Mouse (Mus musculus): ENCODE results near the gene Fcer2a.

The Fcer2a gene

GRCm38 (mm10) chr8:3694121-3694520 is at the start of gene Fcer2a:
Gene Fcer2a, minus strand, starts transcription at chr8:3694175.
- ATAC-seq (ENCODE audit: insufficient number of reproducible peaks, low FRiP score, low TSS enrichment), result no peak

GRCm38 (mm10) chr8:3736947-3737346 is 43.0 kb upstream of the Fcer2a start:
- no peak for ATAC-seq (ENCODE audit: insufficient number of reproducible peaks, low FRiP score, low TSS enrichment)

DNA sequence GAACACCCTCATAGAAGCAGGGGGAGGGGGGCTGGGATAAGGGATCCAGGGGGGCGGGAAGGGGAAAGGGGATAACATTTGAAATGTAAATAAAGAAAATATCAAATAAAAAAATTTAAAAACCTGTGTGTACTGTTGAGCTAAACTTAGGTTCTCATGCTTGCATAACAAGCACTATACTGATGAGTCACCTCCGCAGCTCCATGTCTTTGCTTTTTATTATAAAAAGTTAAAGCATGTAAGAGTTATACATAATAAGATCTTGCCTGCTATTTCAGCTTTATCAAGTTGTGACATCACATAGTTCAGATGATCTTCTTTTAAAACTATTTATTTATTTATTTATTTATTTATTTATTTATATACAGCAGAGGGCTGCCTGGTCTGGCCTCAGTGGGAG is 41.6 kb upstream of the Fcer2a start:
- ATAC-seq (ENCODE audit: insufficient number of reproducible peaks, low FRiP score, low TSS enrichment), result no peak

GRCm38 (mm10) chr8:3734084-3734483 is 40.1 kb upstream of the Fcer2a start:
- ATAC-seq (ENCODE audit: insufficient number of reproducible peaks, low FRiP score, low TSS enrichment), result no peak

GRCm38 (mm10) chr8:3721041-3721440 is 27.1 kb upstream of the Fcer2a start:
- no peak for ATAC-seq (ENCODE audit: insufficient number of reproducible peaks, low FRiP score, low TSS enrichment)

GRCm38 (mm10) chr8:3720551-3720950 is 26.6 kb upstream of the Fcer2a start, which contains the start of gene Clec4g:
Gene Clec4g, minus strand, starts transcription at chr8:3720651.
- ATAC-seq (ENCODE audit: insufficient number of reproducible peaks, low FRiP score, low TSS enrichment), result no peak

DNA sequence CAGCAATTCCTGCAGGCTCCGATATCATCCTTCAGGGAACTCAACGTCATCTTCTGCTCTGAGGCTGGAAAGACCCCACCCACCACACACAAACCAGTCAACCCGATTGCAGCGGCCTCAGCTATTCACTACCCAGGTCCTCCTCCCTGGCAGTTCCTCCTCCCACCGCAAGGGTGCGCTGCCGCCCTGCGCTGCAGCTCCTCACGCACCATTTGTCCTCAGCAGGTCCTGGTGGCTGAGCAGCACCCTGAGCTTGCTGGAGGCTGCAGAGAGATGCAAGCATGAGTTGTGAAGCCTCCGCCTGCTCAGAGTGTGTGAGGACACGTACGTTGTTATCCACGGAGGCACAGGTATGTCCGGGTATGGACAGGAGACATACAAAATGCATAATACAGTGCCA is 24.6 kb upstream of the Fcer2a start:
- ATAC-seq (ENCODE audit: insufficient number of reproducible peaks, low FRiP score, low TSS enrichment), result peak; percentile 64

DNA sequence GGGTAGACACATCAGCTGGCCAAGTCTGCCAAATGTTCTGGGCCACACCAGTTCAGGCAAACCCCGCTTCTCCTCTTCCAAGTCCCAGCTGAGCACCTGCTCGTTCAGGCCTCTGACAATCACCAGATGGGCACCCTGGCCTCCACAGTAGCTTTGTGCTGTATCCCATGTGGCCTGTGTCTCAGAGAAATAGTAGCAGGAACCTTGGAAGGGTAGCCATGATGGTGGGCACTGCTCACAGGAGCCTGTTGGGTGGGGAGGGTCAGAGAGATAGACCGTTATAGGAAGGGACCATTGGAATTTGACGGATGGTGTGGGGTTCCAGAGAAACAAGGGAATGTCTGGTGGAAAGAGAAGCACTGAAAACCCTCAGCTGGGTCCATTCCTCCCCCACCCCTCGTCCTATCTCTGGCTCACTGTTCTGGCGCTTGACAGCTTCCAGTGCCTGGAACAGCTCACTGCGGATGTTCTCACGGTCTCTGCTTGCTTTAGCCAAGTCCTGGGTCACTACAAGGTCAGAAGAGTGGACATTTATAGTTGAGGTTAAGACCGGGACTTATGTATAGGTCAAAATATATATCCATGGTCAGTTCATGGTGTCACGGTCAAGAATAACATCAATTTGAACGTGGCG is 23.5 kb upstream of the Fcer2a start:
- ATAC-seq (ENCODE audit: insufficient number of reproducible peaks, low FRiP score, low TSS enrichment), result no peak

DNA sequence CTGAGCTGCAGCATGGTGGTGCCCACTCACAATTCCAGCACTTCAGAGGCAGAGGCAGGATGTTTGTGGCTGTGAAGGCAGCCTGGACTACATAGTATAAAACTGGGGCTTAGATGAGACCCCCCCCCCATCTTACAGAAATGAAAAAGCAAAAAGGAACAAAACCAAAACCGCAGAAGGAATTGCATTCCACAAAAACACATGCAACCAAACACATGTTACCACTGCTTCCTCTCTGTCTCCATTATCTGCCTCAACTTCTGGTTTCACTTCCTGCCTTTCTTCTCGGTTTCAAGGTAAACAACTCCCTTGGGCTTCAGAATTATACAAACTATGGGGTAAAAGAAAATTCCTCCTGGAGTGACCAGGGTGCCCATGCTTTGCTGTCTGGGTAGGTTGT is 17.7 kb upstream of the Fcer2a start:
- no peak for ATAC-seq (ENCODE audit: insufficient number of reproducible peaks, low FRiP score, low TSS enrichment)

GRCm38 (mm10) chr8:3710312-3710711 is 16.3 kb upstream of the Fcer2a start:
- ATAC-seq (ENCODE audit: insufficient number of reproducible peaks, low FRiP score, low TSS enrichment), result no peak

DNA sequence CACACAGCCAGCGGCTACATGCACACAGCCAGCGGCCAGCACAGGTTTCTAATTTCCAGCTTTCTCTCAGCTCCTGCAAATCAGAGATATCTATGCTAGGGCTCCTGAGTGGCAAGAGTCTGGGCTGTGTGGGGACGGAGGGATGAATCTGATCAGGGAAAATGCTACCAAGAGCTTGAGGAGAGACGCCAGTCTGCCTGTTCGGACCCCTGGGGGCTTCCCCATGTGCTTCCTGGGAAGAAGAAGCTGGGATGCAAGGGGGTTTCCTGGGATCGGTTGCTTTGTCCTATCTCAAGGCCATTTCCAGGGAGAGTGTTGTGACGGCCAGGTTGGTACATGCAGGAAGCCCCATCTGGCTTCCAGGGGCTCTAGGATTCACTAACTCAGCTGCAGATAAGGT is 13.6 kb upstream of the Fcer2a start:
- no peak for ATAC-seq (ENCODE audit: insufficient number of reproducible peaks, low FRiP score, low TSS enrichment)

- no peak for ATAC-seq (ENCODE audit: insufficient number of reproducible peaks, low FRiP score, low TSS enrichment)
Measured at GRCm38 (mm10) chr8:3705711-3706110, 11.7 kb upstream of the Fcer2a start.

DNA sequence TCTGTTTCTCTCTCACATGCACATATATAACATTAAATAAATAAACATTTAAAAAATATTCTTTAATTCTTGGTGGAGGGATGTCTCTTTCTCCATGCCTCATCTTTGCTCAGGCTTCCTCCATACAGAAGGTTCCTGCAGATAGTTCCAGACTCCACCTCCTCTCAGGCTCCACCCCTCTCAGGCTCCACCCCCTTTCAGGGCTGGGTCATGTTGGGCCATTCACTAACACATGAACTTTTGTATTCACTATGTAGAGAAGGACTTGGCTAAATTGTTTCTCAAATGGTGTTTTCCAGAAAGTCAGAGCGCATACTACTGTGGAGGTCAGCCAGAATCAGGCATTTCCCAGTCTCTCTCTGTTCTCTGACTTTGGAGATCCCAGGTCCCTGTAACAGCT is 7.5 kb upstream of the Fcer2a start:
- ATAC-seq (ENCODE audit: insufficient number of reproducible peaks, low FRiP score, low TSS enrichment), result no peak

- ATAC-seq (ENCODE audit: insufficient number of reproducible peaks, low FRiP score, low TSS enrichment), result no peak
Measured at GRCm38 (mm10) chr8:3690774-3691173, 3.2 kb downstream of the Fcer2a start.

DNA sequence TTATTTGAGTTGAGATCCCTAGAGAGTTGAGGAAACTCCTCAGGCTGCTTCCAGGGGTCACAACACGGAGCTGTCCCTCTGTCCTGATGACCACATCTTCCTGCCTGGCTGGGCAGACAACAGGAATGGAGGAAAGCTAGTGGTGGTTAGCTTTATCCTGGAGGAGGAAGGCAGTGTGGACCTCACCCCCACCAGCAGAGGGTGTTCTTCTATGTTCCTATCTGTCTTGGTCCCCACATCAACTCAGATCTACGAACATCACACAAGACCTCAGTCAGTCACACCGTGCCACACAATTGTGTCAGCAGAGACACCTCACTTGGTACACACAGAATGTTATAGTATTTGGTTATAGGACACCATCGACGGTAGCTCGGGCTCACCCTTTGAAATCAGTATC is 6.4 kb downstream of the Fcer2a start:
- ATAC-seq (ENCODE audit: insufficient number of reproducible peaks, low FRiP score, low TSS enrichment), result no peak

- no peak for ATAC-seq (ENCODE audit: insufficient number of reproducible peaks, low FRiP score, low TSS enrichment)
Measured at GRCm38 (mm10) chr8:3685422-3685821, 8.6 kb downstream of the Fcer2a start.

DNA sequence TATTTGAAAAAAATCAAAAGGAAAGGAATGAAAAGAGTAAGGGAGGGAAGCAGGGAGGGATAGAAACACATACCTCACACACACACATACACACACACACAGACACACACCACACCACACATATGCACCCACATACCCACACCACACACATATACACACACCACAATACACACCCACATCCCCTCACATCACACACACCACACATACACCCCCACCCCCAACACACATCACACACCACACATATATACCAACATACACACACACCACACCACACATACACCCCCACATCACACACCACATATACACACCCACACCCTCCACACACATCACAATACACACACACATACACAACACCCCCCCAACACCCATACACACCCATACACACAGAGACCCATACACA is 9.4 kb downstream of the Fcer2a start:
- no peak for ATAC-seq (ENCODE audit: insufficient number of reproducible peaks, low FRiP score, low TSS enrichment)

DNA sequence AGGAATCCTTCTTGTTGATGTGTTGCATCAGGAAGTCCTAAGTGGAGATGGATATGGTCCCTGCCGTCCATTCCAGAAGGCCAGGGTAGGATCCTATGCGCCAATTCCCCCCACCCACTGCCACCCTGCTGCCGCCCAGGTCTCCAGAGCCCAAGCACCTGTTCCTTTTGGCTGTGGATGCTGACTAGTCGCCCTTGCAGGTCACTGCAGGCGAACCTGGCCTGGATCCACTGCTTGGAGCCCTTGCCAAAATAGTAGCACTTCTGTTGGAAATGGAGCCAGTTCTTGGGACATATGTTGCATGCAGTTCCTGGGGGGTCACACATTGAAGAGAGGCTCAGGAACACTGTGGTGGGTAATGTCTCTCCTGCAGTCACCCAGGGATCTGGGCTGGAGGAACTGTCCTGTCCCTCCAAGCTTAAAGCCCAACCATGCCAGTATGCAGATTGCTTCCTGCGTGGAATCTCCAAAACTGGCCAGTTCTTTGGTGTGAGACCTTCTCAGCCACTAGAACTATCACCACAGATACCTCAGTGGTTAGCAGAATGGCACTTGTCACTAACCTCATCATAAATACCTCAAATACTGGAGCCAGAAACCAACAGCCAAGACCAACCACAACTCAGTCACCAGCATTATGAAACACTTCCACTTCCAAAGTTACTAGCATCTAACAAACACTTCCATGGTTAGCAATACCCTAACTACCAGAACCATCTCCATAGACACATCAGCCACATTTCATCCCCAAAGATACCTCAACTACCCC is 10.4 kb downstream of the Fcer2a start:
- ATAC-seq (ENCODE audit: insufficient number of reproducible peaks, low FRiP score, low TSS enrichment), result peak; percentile 67

DNA sequence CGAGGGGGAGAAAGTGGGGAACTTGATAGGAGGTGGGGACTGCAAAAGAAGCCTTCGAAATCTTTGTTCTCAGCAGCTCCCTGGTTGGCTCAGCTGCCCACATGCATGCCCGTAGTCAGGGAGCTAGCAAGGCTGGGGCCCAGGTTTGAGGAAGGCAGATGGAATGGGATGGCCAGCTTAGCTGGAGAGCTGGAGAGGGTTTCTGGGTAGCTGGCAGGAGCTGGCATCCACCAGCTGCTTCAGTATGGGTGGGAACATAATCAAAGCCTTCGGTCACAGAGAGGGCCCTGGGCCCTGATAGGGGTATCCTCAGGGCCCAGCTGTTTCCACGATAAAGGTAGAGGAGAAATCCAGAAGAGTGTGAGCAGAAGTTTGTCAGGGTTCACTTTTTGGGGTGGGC is 11.5 kb downstream of the Fcer2a start:
- ATAC-seq (ENCODE audit: insufficient number of reproducible peaks, low FRiP score, low TSS enrichment), result no peak

GRCm38 (mm10) chr8:3679656-3680055 is 14.3 kb downstream of the Fcer2a start:
- ATAC-seq (ENCODE audit: insufficient number of reproducible peaks, low FRiP score, low TSS enrichment), result no peak

DNA sequence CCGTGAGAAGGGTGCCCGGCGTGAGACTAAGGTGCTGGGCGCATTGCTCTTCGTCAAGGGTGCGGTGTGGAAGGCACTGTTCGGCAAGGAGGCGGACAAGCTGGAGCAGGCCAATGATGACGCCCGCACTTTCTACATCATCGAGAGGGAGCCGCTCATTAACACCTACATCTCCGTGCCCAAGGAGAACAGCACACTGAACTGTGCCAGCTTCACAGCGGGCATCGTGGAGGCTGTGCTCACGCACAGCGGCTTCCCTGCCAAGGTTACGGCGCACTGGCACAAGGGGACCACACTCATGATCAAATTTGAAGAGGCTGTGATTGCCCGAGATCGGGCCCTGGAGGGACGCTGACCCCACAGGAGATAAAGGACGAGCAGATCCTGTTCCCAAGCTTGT is 14.7 kb downstream of the Fcer2a start:
- ATAC-seq (ENCODE audit: insufficient number of reproducible peaks, low FRiP score, low TSS enrichment), result no peak

GRCm38 (mm10) chr8:3678831-3679230 is 15.1 kb downstream of the Fcer2a start:
- ATAC-seq (ENCODE audit: insufficient number of reproducible peaks, low FRiP score, low TSS enrichment), result no peak
